Mouse (Mus musculus) regulatory T cell (primary cell): ENCODE measurements at regions not wholly inside any gene's neighbourhood (a gene's known extent, or its start where the extent isn't known, plus 50 kb on each side); places are given as distances from the start of the nearest gene placed in this dataset.

Experiments used
- in situ Hi-C: fragments of 300-600 bp; cut with MboI, MseI; formaldehyde crosslinking; loops from one replicate; pipeline ENCODE4 v1.15.1; 2025; ENCODE audit warnings: high pct_unique_total_duplicates

DNA sequence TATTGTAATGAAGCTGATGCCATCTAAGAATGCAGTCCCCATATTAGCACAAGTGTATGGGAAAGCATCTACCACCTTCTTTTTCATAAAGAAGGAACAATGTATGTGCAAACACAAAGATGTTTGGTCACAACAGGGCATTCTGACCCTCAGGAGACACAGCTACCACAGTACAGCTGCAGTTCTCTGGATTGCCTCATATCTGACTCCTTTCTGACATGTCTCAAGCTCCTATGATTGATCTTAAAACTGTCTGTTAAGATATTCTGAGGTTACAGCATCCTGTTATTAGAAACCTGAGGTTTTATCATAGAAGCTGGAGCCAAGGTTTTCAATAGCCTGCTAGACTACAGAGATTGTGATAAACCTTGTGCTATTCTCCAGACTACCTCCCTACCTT is 813.0 kb downstream of the Ryr2 start:
- in situ Hi-C loops = loop anchor here (25.0 kb wide), 1 partner anchor 1106 kb away; no protein-coding TSS in a partner anchor

DNA sequence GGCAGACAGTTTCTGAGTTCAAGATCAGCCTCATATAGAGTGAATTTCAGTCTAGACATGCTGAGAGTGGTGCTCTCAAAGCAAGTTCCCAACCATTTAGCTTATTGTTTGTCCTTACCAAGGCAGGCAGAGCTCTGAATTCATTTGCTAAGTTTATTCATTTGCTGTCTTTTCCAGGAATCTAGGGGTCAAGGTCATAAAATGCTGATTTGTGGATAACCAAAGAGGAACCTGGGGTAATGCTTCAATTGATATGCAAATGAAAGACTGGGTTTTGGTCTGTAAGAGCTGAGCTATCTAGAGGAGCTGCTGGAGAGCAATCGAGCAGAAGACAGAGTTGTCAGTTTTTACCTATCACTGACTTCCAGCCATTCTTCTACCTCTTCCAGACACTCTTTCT is 832.8 kb downstream of the Ryr2 start:
- in situ Hi-C loops = no loop called here

DNA sequence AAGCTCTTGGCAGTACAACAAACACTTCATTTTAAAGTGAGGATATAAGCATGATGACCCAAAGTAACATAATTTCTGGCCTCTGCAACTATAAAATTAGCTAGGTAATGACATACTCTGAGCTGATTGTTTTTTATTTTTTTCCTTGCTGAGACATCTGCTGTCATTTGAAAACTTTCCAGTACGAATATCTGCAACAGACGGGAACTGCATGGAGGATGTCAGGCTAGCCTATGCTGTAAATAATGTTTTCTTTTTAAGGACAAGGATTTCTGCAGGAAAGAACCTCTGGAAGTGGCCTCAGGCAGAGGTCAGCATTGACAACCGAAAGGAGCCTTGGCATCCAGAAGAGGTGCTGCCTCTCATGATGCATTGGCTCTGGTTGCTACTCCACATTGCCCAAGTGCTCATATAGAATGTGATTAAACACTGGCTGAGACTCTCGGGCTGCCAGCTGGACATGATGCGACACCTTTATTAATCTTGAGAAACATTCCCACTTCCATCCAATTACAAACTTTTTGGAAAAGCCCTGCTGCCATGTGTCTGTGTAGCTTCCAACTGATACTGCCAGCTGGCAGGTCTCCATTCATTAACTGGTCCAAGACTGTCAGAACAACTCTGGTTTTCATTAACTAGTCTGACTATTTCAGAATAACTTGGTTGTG is 837.9 kb downstream of the Ryr2 start:
- in situ Hi-C loops = no loop called here

GRCm38 (mm10) chr13:11247541-11247940 is 859.2 kb downstream of the Ryr2 start:
- in situ Hi-C loops = no loop called here

DNA sequence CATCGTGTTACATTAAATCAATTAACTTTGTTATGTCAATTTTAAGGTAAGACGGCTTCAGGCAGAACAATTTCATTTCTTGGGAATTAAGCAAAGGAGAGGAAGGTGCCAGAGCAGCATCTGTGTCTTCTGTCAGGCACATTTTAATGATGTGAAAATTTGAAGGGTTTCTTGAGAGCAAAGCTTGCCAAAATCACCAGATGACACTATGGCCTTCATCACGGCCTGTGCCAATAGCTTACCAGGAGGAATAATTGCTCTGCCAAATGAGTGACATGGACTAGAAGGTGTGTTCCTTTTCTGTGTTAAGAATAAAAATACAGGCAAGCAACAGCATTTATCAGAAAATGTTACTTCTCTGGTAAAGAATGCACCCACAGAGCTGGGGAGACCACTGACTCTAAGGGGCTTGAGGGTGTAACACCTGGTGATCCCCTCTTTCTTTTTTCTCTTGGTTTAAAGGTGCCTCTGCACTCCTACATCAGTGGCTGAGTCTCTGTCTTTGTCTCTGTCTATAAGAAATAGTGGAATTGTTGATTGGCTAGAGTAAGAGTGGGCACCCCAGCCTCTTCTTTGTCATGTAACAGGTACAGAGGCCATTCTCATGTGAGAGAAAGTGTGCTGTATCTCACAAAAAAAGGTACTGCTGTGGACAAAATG is 856.2 kb upstream of the Chrm3 start:
- in situ Hi-C loops = no loop called here

- in situ Hi-C loops = no loop called here
Measured at GRCm38 (mm10) chr13:11210109-11210508, 849.5 kb upstream of the Chrm3 start.

DNA sequence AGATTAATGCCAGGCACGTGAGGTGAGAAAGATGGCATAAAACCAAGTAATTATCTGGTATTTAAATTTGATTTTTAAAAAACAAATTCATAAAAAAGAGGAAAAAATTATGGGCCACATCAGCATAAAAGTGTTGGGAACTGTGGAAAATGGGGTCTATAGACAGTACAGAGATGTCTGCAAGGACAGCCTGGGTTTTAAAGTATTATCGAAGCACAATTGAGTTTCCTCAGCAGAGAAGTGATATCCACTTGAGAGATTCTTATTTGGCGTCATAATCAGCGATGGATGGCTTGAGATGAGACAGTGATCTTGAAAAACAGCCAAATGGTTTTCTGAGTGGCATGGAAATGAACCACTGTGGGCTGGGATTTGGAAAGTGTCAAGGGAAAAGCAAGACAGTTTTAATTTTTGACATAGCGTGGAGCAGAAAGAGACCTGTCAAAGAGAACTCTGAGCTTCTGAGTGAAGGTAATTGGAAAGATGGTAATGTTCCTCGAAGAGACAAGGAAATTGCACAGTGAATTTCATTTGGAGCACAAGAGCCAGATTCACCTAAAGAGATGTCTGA is 844.7 kb upstream of the Chrm3 start:
- in situ Hi-C loops = no loop called here

GRCm38 (mm10) chr13:11201978-11202377 is 841.3 kb upstream of the Chrm3 start:
- in situ Hi-C loops = no loop called here

DNA sequence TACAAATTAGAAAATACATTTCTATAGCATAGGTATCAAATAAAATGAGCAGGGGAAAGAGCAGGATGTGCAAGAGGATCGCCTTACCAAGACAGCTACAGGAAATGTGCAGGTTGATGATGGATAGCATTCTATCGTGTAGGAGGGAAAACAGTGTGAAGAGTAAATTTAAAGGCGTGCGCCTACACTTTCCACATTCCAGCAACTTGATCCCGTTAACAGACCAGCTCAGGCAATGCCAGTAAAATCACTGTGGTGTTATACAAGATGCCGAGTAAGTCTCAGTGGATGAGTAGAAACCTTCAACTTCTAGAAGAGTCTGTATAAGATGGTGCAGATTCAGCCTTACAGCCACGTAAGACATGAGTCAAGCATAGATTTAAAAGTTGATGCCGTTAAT is 831.8 kb upstream of the Chrm3 start:
- in situ Hi-C loops = no loop called here

GRCm38 (mm10) chr13:11181191-11181590 is 820.5 kb upstream of the Chrm3 start:
- in situ Hi-C loops = no loop called here

DNA sequence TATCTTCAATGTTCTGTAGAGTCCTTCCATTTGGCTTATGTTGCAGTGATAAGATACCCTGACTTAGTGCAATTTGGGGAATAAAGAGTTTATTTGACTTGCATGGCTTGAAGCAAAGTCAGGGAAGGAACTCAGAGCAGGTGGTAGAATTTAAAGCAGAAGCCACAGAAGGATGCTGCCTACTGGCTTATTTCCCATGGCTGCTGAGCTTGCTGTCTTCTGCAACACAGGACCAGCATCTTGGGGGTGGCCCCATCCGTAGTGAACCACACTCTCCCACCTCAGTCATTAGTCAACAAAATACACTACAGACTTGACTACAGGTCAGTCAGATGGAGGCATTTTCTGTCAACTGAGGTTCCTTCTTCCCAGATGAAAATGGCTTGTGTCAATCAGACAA is 819.7 kb upstream of the Chrm3 start:
- in situ Hi-C loops = no loop called here

DNA sequence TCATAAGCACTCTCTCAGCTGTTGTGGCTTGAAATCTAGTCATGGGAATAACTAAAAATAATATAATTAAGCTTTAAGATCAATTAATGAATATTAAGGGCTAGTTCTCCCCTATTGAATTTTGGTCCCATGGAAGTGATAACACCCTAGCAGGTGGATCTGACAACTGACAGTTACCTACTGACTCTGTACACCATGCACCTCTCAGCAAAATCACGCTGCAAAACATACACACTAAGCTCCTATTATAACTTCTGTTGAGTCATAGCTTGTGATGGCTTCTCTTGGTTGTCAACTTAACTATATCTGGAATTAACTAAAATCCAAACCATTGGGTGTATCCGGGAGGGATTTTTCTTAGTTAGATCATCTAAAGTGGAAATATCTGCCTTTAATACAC is 817.9 kb upstream of the Chrm3 start:
- in situ Hi-C loops = no loop called here

- in situ Hi-C loops = no loop called here
Measured at GRCm38 (mm10) chr13:11177642-11178420, 817.2 kb upstream of the Chrm3 start.

- in situ Hi-C loops = no loop called here
Measured at GRCm38 (mm10) chr13:11167115-11167514, 806.5 kb upstream of the Chrm3 start.

DNA sequence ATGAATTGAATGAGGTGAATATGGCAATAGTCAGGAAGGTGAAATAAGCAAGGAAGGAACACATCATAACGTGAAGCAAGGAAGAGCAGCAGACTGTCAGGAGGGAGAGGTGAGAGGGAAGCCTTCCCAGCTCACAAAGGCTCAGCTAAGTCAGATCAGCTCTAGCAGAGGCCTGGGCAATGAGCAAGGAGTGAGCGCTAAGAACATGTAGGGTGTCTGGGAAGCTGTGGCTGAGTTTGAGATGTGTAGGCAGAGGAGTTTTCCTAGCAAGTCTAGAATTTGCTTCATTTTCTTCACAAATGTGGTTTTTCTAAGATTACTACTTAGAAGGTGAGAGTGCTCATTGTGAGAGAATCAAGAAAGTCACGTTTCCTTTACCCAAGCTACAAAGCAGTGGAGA is 803.5 kb upstream of the Chrm3 start:
- in situ Hi-C loops = no loop called here

GRCm38 (mm10) chr13:11147268-11147667 is 786.6 kb upstream of the Chrm3 start:
- in situ Hi-C loops = loop anchor here (25.0 kb wide), 1 partner anchor 1215 kb away; no protein-coding TSS in a partner anchor

DNA sequence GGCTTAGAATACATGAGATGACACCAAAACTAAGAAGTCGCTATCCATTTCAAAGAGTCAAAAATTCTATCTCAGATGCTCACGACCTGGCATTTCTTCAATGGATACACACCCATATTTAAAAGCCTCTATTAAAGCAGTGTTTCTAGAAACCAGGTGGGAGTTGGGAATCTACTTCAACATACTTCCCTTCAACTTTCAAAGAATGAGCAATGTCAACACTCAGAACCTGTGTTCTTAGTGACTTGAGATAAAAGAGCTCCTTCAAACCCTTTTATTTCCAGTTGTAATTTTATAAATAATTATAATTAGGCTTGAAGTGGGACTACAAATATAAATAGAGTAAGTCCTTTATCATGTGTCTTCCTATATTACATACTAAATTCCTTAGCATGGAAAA is 747.0 kb upstream of the Chrm3 start:
- in situ Hi-C loops = no loop called here

DNA sequence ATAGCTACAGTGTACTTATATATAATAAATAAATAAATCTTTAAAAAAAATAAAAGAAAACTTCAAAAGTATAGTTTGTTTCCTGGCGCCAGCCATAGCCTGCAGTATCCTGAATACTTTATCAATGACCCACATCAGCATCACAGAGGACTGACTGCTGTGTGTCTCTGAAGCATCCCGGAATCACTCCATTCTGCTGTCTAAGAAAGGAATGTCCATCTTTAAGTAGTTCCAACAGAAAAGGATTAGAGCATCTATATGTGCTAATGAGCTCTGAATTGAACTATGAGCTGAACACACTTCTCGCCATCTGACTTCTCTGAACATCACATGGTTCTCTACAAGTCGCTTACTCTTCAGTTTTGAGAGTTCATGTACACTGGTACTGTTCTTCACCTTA is 745.8 kb upstream of the Chrm3 start:
- in situ Hi-C loops = no loop called here

- in situ Hi-C loops = no loop called here
Measured at GRCm38 (mm10) chr13:11105571-11105970, 744.9 kb upstream of the Chrm3 start.

DNA sequence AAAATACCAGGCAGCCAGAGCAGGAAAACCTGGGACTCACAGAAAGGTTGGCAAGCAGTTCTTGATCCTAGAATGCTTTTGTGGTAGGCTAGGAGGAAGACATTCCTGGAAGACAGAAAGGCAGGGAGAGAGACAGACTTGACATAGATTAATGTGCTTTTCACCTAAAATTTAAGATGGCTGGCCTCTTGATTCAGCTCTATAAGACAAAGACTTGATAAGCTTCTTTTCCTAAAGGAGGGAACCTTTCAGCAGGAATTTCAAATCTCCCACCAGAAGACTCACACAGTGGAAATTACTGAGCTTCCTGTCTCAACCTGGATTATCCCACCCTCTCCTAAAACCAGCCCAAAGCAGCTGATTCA is 738.9 kb upstream of the Chrm3 start:
- in situ Hi-C loops = no loop called here

DNA sequence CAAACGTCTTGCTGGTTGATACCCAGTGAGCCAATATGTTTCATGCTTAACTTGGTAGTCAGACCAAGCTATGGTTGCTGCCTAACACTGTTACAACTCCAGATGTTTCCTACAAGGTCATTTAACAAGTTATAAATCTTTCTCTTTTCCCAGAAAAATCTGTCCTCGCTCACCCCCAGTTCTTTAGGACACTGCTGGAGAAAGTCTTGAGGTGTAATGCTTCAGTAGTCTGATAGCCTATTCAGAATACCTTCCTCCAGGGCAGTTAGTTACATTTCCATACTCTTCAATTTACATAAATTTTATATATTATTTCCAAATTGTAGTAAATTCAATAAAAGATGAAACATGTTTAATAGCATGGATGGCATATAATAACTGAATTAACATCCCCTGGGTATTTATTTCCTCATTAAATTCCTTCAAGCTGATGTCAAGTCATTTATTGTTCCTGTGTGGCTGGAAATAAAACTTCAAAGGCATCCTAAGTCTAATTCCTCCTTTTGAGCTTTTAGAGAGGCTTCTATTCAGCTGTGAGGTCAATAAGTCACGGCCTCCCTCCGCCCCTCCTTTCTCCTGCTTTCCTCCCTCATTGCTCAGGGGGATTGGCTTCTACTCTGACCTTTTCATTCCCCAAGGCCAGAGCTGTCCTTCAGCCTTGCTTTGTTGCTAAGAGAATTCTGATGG is 738.4 kb upstream of the Chrm3 start:
- in situ Hi-C loops = no loop called here

GRCm38 (mm10) chr13:11092911-11093310 is 732.3 kb upstream of the Chrm3 start:
- in situ Hi-C loops = no loop called here
